Mouse (Mus musculus) liver, embryonic 11.5 days (tissue): ENCODE measurements around the gene Pacsin2. TPM values are rescaled to one million over a fixed set of nuclear protein-coding genes. Genes with fewer than 3 reads are reported as not detected.
"Not testable (repeated sequence)": the region's sequence is repeated elsewhere in the genome, so short reads cannot be mapped to it uniquely, and the experiment has no call there.

Experiments
- ATAC-seq: fragments of 200-750 bp; cut with Nextera tagmentation; replicated peaks from 2 replicates; pipeline ENCODE4 v1.8.0; 2017; ENCODE audit warnings: moderate number of reproducible peaks, mild to moderate bottlenecking, moderate TSS enrichment, moderate library complexity; ENCODE audit not compliant: low FRiP score
- DNase-seq: peaks from one replicate; pipeline ENCODE4 v3.0.0-alpha.2; 2017; ENCODE audit warnings: low spot score
- H3K27ac ChIP-seq: fragments of 300-500 bp; sonication (generic); 2 replicates; pipeline ENCODE4 v1.5.1; 2014; ENCODE audit warnings: mild to moderate bottlenecking, low read depth, low read length, control low read depth
- H3K27me3 ChIP-seq: fragments of 300-500 bp; sonication (generic); replicated peaks from 2 replicates; pipeline ENCODE4 v1.6.1; 2014; ENCODE audit warnings: low read length, mixed read lengths; ENCODE audit not compliant: control insufficient read depth, insufficient read depth
- H3K36me3 ChIP-seq: fragments of 300-500 bp; sonication (generic); 2 replicates; pipeline ENCODE4 v1.6.1; 2014; ENCODE audit warnings: mild to moderate bottlenecking, low read length, moderate library complexity, mixed read lengths; ENCODE audit not compliant: control insufficient read depth, insufficient read depth
- H3K4me1 ChIP-seq: fragments of 300-500 bp; sonication (generic); replicated peaks from 2 replicates; pipeline ENCODE4 v1.6.1; 2014; ENCODE audit warnings: low read length, mixed read lengths; ENCODE audit not compliant: control insufficient read depth, insufficient read depth
- H3K4me2 ChIP-seq: fragments of 300-500 bp; sonication (generic); 2 replicates; pipeline ENCODE4 v1.6.1; 2014; ENCODE audit warnings: mild to moderate bottlenecking, control low read depth, moderate library complexity
- H3K4me3 ChIP-seq: fragments of 300-500 bp; sonication (generic); 2 replicates; pipeline ENCODE4 v1.5.1; 2014; ENCODE audit warnings: low read depth, low read length, control low read depth
- H3K9ac ChIP-seq: fragments of 300-500 bp; sonication (generic); 2 replicates; pipeline ENCODE4 v1.6.1; 2014; ENCODE audit warnings: low read depth, low read length, control low read depth
- H3K9me3 ChIP-seq: fragments of 300-500 bp; sonication (generic); 2 replicates; pipeline ENCODE4 v1.6.1; 2016; ENCODE audit warnings: low read length, inconsistent platforms, mixed read lengths; ENCODE audit not compliant: control insufficient read depth
- WGBS: fragments of 180-500 bp; shearing (Covaris S2); extraction: QIAGEN DNeasy Blood & Tissue Kit; methylation state at CpG from one replicate; pipeline ENCODE4 v1.1.7; 2014; 5-methylcytosine and 5-hydroxymethylcytosine counted together
- polyA plus RNA-seq: library from polyadenylated mRNA; unstranded; fragments of >200 nt; fragmentation: Nextera tagmentation; extraction: Ambion mirVana; gene quantifications from 2 replicates; pipeline ENCODE4 v1.2.1, GENCODE M21; 2014

The Pacsin2 gene
- polyA plus RNA-seq, 1 experiment from 2014 or later: 82.9 TPM

- ATAC-seq: peak; percentile 93
- Histone ChIP-seq H3K4me2 (peak overlapping the region; percentile 45), H3K36me3 (peaks cover 24% of the 10 kb centered on the region), H3K27ac (peak overlapping the region; percentile 84), H3K9me3 (no peaks in the 10 kb centered on the region), H3K9ac (peak overlapping the region; percentile 25), H3K4me1 (peaks cover 29% of the 10 kb centered on the region), H3K4me3 (no peak overlapping the region), H3K27me3 (no peaks in the 10 kb centered on the region)
- WGBS: 41% methylated on average over 4 of the region's 4 CpGs
- peak; percentile 55 for DNase-seq
These were observed 89.3 kb downstream of the Pacsin2 start for GRCm38 (mm10) chr15:83375136-83375535.

GRCm38 (mm10) chr15:83374076-83374475, 90.3 kb downstream of the Pacsin2 start:
- H3K36me3 ChIP-seq: peaks cover 19% of the 10 kb centered on the region
- no peaks in the 10 kb centered on the region for H3K9me3 ChIP-seq
- DNase-seq (no peak), ATAC-seq (no peak)
- H3K4me1 ChIP-seq: peaks cover 29% of the 10 kb centered on the region
- no peaks in the 10 kb centered on the region for H3K27me3 ChIP-seq
- no peak overlapping the region for H3K9ac ChIP-seq
- H3K27ac ChIP-seq: no peak overlapping the region
- no peak overlapping the region for H3K4me3 ChIP-seq
- H3K4me2 ChIP-seq: no peak overlapping the region

GRCm38 (mm10) chr15:83368702-83369101, 95.7 kb downstream of the Pacsin2 start:
- H3K36me3 ChIP-seq: not testable (repeated sequence)

GRCm38 (mm10) chr15:83368261-83368660, 96.1 kb downstream of the Pacsin2 start:
- no peak overlapping the region for H3K4me3 ChIP-seq
- H3K4me1 ChIP-seq: peaks cover 21% of the 10 kb centered on the region
- 83% methylated on average over 2 of the region's 2 CpGs for WGBS
- H3K27me3 ChIP-seq: no peaks in the 10 kb centered on the region
- H3K4me2 ChIP-seq: no peak overlapping the region
- no peaks in the 10 kb centered on the region for H3K9me3 ChIP-seq
- H3K9ac ChIP-seq: no peak overlapping the region
- ATAC-seq (no peak), DNase-seq (no peak)
- H3K27ac ChIP-seq: no peak overlapping the region
- H3K36me3 ChIP-seq: no peaks in the 10 kb centered on the region

More at GRCm38 (mm10) chr15:83368702-83369101, 95.7 kb downstream of the Pacsin2 start:
- H3K4me1 ChIP-seq: peaks cover 21% of the 10 kb centered on the region
- H3K27ac ChIP-seq, H3K9ac ChIP-seq, DNase-seq, H3K4me2 ChIP-seq, H3K27me3 ChIP-seq, ATAC-seq, H3K4me3 ChIP-seq, H3K9me3 ChIP-seq: not testable (repeated sequence)
- WGBS: 71% methylated on average over 1 of the region's 4 CpGs

GRCm38 (mm10) chr15:83366933-83367552, 97.4 kb downstream of the Pacsin2 start:
- peak; percentile 83 for DNase-seq
- Histone ChIP-seq H3K9ac (peak overlapping the region; percentile 49), H3K36me3 (no peaks in the 10 kb centered on the region), H3K27me3 (no peaks in the 10 kb centered on the region), H3K27ac (no peak overlapping the region), H3K4me3 (peak overlapping the region; percentile 57), H3K4me1 (peaks cover 21% of the 10 kb centered on the region), H3K4me2 (peak overlapping the region; percentile 80), H3K9me3 (no peaks in the 10 kb centered on the region)
- WGBS: 10% methylated on average over 58 of the region's 58 CpGs
- peak; percentile 89 for ATAC-seq

GRCm38 (mm10) chr15:83365697-83366096, 98.7 kb downstream of the Pacsin2 start:
- DNase-seq (no peak), ATAC-seq (no peak)
- Histone ChIP-seq H3K4me3 (no peak overlapping the region), H3K9ac (no peak overlapping the region), H3K36me3 (no peaks in the 10 kb centered on the region), H3K27ac (no peak overlapping the region), H3K4me1 (peaks cover 21% of the 10 kb centered on the region), H3K4me2 (no peak overlapping the region), H3K9me3 (no peaks in the 10 kb centered on the region), H3K27me3 (no peaks in the 10 kb centered on the region)

- DNase-seq: no peak
- Histone ChIP-seq H3K27me3 (no peaks in the 10 kb centered on the region), H3K9me3 (no peaks in the 10 kb centered on the region), H3K4me3 (no peak overlapping the region), H3K4me1 (peaks cover 21% of the 10 kb centered on the region), H3K4me2 (no peak overlapping the region), H3K9ac (no peak overlapping the region), H3K27ac (no peak overlapping the region), H3K36me3 (no peaks in the 10 kb centered on the region)
- WGBS: 34% methylated on average over 3 of the region's 3 CpGs
- ATAC-seq: peak; percentile 66
These were observed 100.2 kb downstream of the Pacsin2 start for GRCm38 (mm10) chr15:83364194-83364593.

- H3K27me3 ChIP-seq, DNase-seq, H3K27ac ChIP-seq, H3K9me3 ChIP-seq, H3K9ac ChIP-seq, H3K36me3 ChIP-seq, H3K4me3 ChIP-seq, ATAC-seq, H3K4me2 ChIP-seq: not testable (repeated sequence)
- H3K4me1 ChIP-seq: peaks cover 21% of the 10 kb centered on the region
- 98% methylated on average over 1 of the region's 1 CpGs for WGBS
These were observed 101.6 kb downstream of the Pacsin2 start for GRCm38 (mm10) chr15:83362813-83363212.

- ATAC-seq, H3K4me2 ChIP-seq, H3K36me3 ChIP-seq, H3K9me3 ChIP-seq, H3K9ac ChIP-seq, H3K27me3 ChIP-seq, H3K27ac ChIP-seq, H3K4me3 ChIP-seq, DNase-seq: not testable (repeated sequence)
- peaks cover 13% of the 10 kb centered on the region for H3K4me1 ChIP-seq
- WGBS: 61% methylated on average over 5 of the region's 5 CpGs
These were observed 103.5 kb downstream of the Pacsin2 start for GRCm38 (mm10) chr15:83360899-83361298.
